ENCODE assay signal across 8 mouse cellular contexts in the genomic region with DNA sequence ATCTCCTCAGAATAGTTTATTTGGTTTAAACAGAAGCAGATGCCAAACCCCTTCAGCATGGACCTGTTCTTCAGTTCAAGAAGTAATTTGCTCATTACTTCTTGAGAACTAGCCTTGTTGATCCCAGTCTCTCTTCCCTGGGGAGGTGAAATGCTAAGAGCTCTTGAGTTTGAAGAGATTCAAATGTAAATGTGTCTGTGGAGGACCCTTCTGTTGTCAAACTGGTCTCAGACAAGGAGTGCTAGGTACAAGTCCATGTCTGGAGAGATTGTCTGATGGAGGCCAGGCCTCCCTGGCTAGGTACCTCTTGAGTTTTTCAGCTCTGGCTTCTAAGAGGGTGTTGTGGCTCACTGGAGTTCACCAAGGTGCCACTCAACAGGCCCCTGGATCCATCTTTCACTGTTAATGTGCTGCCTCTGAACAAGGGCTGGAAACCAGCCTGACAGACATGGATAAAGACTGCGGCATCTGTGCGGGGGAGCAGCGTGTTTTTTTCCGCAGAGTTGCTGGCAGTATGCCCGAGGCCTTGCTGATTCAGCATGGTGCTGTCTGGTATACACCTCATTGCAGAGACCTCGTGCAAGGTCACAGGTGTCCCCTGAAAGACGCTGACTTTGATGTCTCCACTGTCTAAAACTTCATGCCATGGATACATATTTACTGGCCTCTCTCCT. TPM values are rescaled to one million over a fixed set of nuclear protein-coding genes. Genes with fewer than 3 reads are reported as not detected.
A peak's percentile ranks its signal among the peaks of the same experiment; 100 is the strongest.
DNase-seq lines count a peak whose midpoint lies in the region; ATAC-seq and TF ChIP-seq lines count a peak whose summit lies in the region.

No protein-coding gene starts in this region.

- H3K36me3 ChIP-seq in forebrain, postnatal 0 days (ENCODE audit: insufficient read depth): peaks cover 4% of the 10 kb centered on the region

- no peak overlapping the region for H3K9ac ChIP-seq in forebrain, postnatal 0 days

- no peak for TF ChIP-seq POLR2A in lung, adult 2 months (IDR thresholded peaks at IDR 0.05; ENCODE audit: borderline replicate concordance, extremely low read depth, low read depth, low read length)

- H3K4me2 ChIP-seq in forebrain, postnatal 0 days (ENCODE audit: low read depth): no peak overlapping the region

- peak; percentile 54 for DNase-seq in gastrocnemius, adult 2 months
- DNase-seq in gastrocnemius, postnatal 36 days: no peak
- DNase-seq in R1 (ENCODE audit: low read depth, low spot score): peak; percentile 18
- DNase-seq in forebrain, postnatal 0 days: peak; percentile 41
- DNase-seq in lung, adult 2 months: peak; percentile 10
- no peak for DNase-seq in thymus, postnatal 10 days (ENCODE audit: low spot score in 2 of 2)
- DNase-seq in kidney, postnatal 10 days: no peak

- ATAC-seq in forebrain, postnatal 0 days: no peak
- ATAC-seq in monocyte, adult 5-6 weeks (replicated peaks; ENCODE audit: insufficient number of reproducible peaks, low FRiP score, low TSS enrichment, poor library complexity, severe bottlenecking): no peak

- no peak for TF ChIP-seq CTCF in gastrocnemius, adult 2 months (IDR thresholded peaks at IDR 0.05)
- TF ChIP-seq CTCF in forebrain, postnatal 0 days (IDR thresholded peaks at IDR 0.05; ENCODE audit: low read depth): no peak
- no peak for TF ChIP-seq CTCF in lung, adult 2 months (IDR thresholded peaks at IDR 0.05; ENCODE audit: insufficient read depth, low read length)

- peak overlapping the region; percentile 81 for H3K27ac ChIP-seq in gastrocnemius, adult 2 months
- H3K27ac ChIP-seq in forebrain, postnatal 0 days (ENCODE audit: low read depth, low read length): no peak overlapping the region

- intact Hi-C loops in gastrocnemius, adult 2 months (cut with DNase I): no loop called here
- intact Hi-C loops in gastrocnemius, postnatal 36 days (cut with DNase I): no loop called here

- H3K9me3 ChIP-seq in forebrain, postnatal 0 days (ENCODE audit: low read length): no peaks in the 10 kb centered on the region

- H3K4me1 ChIP-seq in forebrain, postnatal 0 days (ENCODE audit: insufficient read depth): peaks cover 3% of the 10 kb centered on the region; the same call in 1 of the 2 replicates
- 0 out of 2 replicates have a peak, but pooled peaks cover 2% of the 10 kb centered on the region for H3K4me1 ChIP-seq in lung, adult 2 months (ENCODE audit: control insufficient read depth, insufficient read depth, low read length)

- H3K27me3 ChIP-seq in forebrain, postnatal 0 days (ENCODE audit: insufficient read depth, low read length): no peaks in the 10 kb centered on the region

- WGBS in forebrain, postnatal 0 days: 27% methylated on average over 7 of the region's 7 CpGs
- 47% methylated on average over 7 of the region's 7 CpGs for WGBS in lung, adult 2 months

- no peak overlapping the region for H3K4me3 ChIP-seq in gastrocnemius, adult 2 months
- H3K4me3 ChIP-seq in forebrain, postnatal 0 days (ENCODE audit: low read depth, low read length): no peak overlapping the region
- H3K4me3 ChIP-seq in lung, adult 2 months (replicated peaks; ENCODE audit: extremely low read depth, low read depth, low read length): no peak overlapping the region

RNA-seq across cellular contexts. Expression of a gene that starts 45.6 kb away (rescaled TPM):
- total RNA-seq in gastrocnemius, adult 2 months (2021): 10 to 100 TPM; 52.8 to 59.4 TPM
- 10 to 100 TPM; 70.7 to 77.8 TPM for total RNA-seq in gastrocnemius, postnatal 36 days (2021)
- 319 and 402 TPM in 2 replicates for total RNA-seq in forebrain, postnatal 0 days (2014; rRNA removed)
- polyA plus RNA-seq in forebrain, postnatal 0 days (2015; fragmentation: Nextera tagmentation; extraction: Ambion mirVana): 187 and 243 TPM in 2 replicates
- 5.3 and 6.7 TPM in 2 replicates for polyA plus RNA-seq in lung, adult 2 months (2012; rRNA removed)
- not detected in 3 replicates for total RNA-seq in monocyte, adult 5-6 weeks (2017)

Comparison
In these comparisons a context has a peak if more than half of its experiments do, and no peak if none do; other contexts are left out.
1. DNase-seq: peak in gastrocnemius, adult 2 months (single experiment), R1 (single experiment), forebrain, postnatal 0 days (single experiment) and lung, adult 2 months (single experiment); none in gastrocnemius, postnatal 36 days (0 of 2), thymus, postnatal 10 days (0 of 2) and kidney, postnatal 10 days (single experiment).
2. RNA of a gene that starts 45.6 kb away (total RNA-seq): 319 to 402 TPM in forebrain, postnatal 0 days, 70.7 to 77.8 TPM in gastrocnemius, postnatal 36 days and 52.8 to 59.4 TPM in gastrocnemius, adult 2 months; not detected in monocyte, adult 5-6 weeks; every median in the first group is over 10 times any median in the second.